Mouse (Mus musculus): Measurements from ENCODE around the gene Treh. TPM values are rescaled to one million over a fixed set of nuclear protein-coding genes. Genes with fewer than 3 reads are reported as not detected.

Treh gene
- not detected in 2 replicates for polyA plus RNA-seq (2015; fragmentation: Nextera tagmentation; extraction: Ambion mirVana)

DNA sequence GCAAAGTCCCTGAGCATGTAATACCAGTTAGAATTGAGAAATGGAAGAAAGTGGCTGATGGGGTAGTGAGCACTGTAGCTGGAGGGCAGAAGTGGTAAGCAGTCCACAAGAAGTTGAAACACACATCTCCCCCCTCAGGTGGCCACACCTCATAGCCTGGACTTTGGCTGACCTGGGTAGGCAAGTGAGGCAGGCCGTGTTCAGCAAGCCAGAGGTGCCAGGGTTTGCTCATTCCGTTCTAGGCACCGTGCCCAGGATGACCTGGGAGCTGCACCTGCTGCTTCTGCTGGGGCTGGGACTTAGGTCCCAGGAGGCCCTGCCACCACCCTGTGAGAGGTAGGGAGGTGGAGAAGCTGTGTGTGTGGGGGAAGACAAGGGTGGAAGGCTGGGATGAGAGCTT is at the start of gene Treh:
Gene Treh, plus strand, starts transcription at position 229 of the 400 bp plus-strand sequence.

DNA sequence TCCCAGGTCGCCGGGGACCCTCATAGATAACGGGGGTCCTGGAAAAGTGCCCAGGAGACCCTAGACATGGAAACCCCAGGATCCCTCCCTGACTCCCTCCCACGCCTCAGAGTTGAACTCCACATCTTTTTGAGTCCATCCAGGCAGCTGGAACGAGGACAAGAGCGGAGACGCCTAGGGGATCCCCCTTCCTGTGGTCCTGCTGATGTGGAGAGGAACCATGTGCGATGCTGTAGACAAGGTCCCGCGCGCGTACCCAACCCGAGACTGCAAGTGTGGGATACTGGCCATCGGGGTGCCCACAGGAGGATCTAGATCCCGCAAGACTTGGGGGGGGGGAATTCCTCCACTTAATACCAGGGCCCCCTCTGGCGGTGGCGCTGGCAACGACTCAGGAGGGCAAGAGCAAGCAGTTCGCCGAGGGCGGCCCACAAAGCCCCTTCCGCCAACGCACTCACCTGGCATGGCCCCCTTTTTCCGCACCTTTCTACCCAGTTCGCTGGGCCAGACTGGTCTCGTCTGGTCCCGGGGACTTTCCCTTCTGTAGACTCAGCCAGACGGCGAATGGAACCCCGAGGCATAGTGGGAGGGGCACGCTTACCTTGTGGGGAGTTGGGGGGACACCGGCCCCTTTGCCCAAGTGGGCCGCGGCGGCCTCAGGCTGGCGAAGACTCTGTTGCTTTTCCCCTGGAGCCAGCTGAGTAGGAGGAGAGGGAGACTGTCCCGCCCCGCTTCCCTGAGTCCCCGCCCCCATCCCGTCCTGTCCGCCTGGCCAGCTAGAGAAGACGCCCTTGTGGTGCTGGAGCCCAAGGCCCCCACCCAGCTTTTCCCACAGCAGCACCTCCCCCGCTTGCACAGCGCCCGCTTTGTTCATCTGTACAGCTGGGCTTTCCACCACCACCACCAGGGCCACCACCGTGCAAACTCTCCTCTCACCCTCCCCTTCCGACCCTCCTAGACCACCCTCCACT is 61.8 kb downstream of the Treh start, which contains the start of gene Phldb1:
Gene Phldb1, minus strand, starts transcription at position 675 of the 971 bp plus-strand sequence.

Other genes with a start within 250 kb of the Treh start
- not detected in 2 replicates for gene Foxr1, start 232.1 kb upstream of the Treh start, polyA plus RNA-seq (2015; fragmentation: Nextera tagmentation; extraction: Ambion mirVana)
- not detected in 2 replicates for gene Upk2, start 218.3 kb upstream of the Treh start, polyA plus RNA-seq (2015; fragmentation: Nextera tagmentation; extraction: Ambion mirVana)
- gene Bcl9l, start 190.4 kb upstream of the Treh start, polyA plus RNA-seq (2015; fragmentation: Nextera tagmentation; extraction: Ambion mirVana), result 9.8 and 9.9 TPM in 2 replicates
- gene Cxcr5, start 111.4 kb upstream of the Treh start, polyA plus RNA-seq (2015; fragmentation: Nextera tagmentation; extraction: Ambion mirVana), result not detected in 2 replicates
- gene Ddx6, start 68.3 kb upstream of the Treh start, polyA plus RNA-seq (2015; fragmentation: Nextera tagmentation; extraction: Ambion mirVana), result 21.4 and 21.7 TPM in 2 replicates
- 30.8 and 33.2 TPM in 2 replicates for gene Phldb1, start 62.0 kb downstream of the Treh start, polyA plus RNA-seq (2015; fragmentation: Nextera tagmentation; extraction: Ambion mirVana)
- gene Arcn1, start 94.6 kb downstream of the Treh start, polyA plus RNA-seq (2015; fragmentation: Nextera tagmentation; extraction: Ambion mirVana), result 91.7 and 95.7 TPM in 2 replicates
- gene Ift46, start 94.7 kb downstream of the Treh start, polyA plus RNA-seq (2015; fragmentation: Nextera tagmentation; extraction: Ambion mirVana), result 144 and 145 TPM in 2 replicates
- 32.5 and 36.8 TPM in 2 replicates for gene Tmem25, start 126.1 kb downstream of the Treh start, polyA plus RNA-seq (2015; fragmentation: Nextera tagmentation; extraction: Ambion mirVana)
- gene Ttc36, start 129.8 kb downstream of the Treh start, polyA plus RNA-seq (2015; fragmentation: Nextera tagmentation; extraction: Ambion mirVana), result 0.41 and 1.0 TPM in 2 replicates
- 19.6 and 21.4 TPM in 2 replicates for gene Kmt2a, start 208.1 kb downstream of the Treh start, polyA plus RNA-seq (2015; fragmentation: Nextera tagmentation; extraction: Ambion mirVana)
- gene Atp5l, start 247.5 kb downstream of the Treh start, polyA plus RNA-seq (2015; fragmentation: Nextera tagmentation; extraction: Ambion mirVana), result 999 and 1,059 TPM in 2 replicates